Mouse (Mus musculus): ENCODE measurements at regions not wholly inside any gene's neighbourhood (a gene's known extent, or its start where the extent isn't known, plus 50 kb on each side); places are given as distances from the start of the nearest gene placed in this dataset.
"Not testable (repeated sequence)": the region's sequence is repeated elsewhere in the genome, so short reads cannot be mapped to it uniquely, and the experiment has no call there.

GRCm38 (mm10) chr3:155662280-155662679, 569.0 kb downstream of the Lrriq3 start:
- DNase-seq = no peak

- DNase-seq = no peak
Observed at GRCm38 (mm10) chr3:155672558-155672957, 579.3 kb downstream of the Lrriq3 start.

- no peak for DNase-seq
Observed at GRCm38 (mm10) chr3:155680200-155680599, 587.0 kb downstream of the Lrriq3 start.

- no peak for DNase-seq
Observed at GRCm38 (mm10) chr3:155682921-155683813, 589.9 kb downstream of the Lrriq3 start.

GRCm38 (mm10) chr3:155688358-155688757, 595.1 kb downstream of the Lrriq3 start:
- no peak for DNase-seq

GRCm38 (mm10) chr3:155723011-155723510, 629.8 kb downstream of the Lrriq3 start:
- DNase-seq = no peak

GRCm38 (mm10) chr3:155742421-155742820, 649.2 kb downstream of the Lrriq3 start:
- DNase-seq = no peak

- not testable (repeated sequence) for DNase-seq
Observed at GRCm38 (mm10) chr3:155746601-155747000, 653.4 kb downstream of the Lrriq3 start.

GRCm38 (mm10) chr3:155747511-155747910, 654.3 kb downstream of the Lrriq3 start:
- no peak for DNase-seq

- no peak for DNase-seq
Observed at GRCm38 (mm10) chr3:155757285-155757684, 664.1 kb downstream of the Lrriq3 start.

- DNase-seq = no peak
Observed at GRCm38 (mm10) chr3:155776019-155776418, 682.8 kb downstream of the Lrriq3 start.

- no peak for DNase-seq
Observed at GRCm38 (mm10) chr3:155777025-155777424, 683.8 kb downstream of the Lrriq3 start.

- DNase-seq = no peak
Observed at GRCm38 (mm10) chr3:155815693-155816092, 722.5 kb downstream of the Lrriq3 start.

- no peak for DNase-seq
Observed at GRCm38 (mm10) chr3:155824863-155825262, 731.6 kb downstream of the Lrriq3 start.

GRCm38 (mm10) chr3:155866286-155866685, 695.3 kb upstream of the Negr1 start:
- no peak for DNase-seq

- no peak for DNase-seq
Observed at GRCm38 (mm10) chr3:155875696-155876095, 685.9 kb upstream of the Negr1 start.

- no peak for DNase-seq
Observed at GRCm38 (mm10) chr3:155878401-155878800, 683.2 kb upstream of the Negr1 start.

GRCm38 (mm10) chr3:155880722-155881121, 680.9 kb upstream of the Negr1 start:
- no peak for DNase-seq

- DNase-seq = no peak
Observed at GRCm38 (mm10) chr3:155915981-155916380, 645.6 kb upstream of the Negr1 start.

GRCm38 (mm10) chr3:155942896-155943295, 618.7 kb upstream of the Negr1 start:
- DNase-seq = no peak

- DNase-seq = no peak
Observed at GRCm38 (mm10) chr3:155944042-155944735, 617.4 kb upstream of the Negr1 start.

- no peak for DNase-seq
Observed at GRCm38 (mm10) chr3:155945188-155945587, 616.4 kb upstream of the Negr1 start.

- DNase-seq = not testable (repeated sequence)
Observed at GRCm38 (mm10) chr3:155962496-155962895, 599.1 kb upstream of the Negr1 start.

GRCm38 (mm10) chr3:155979636-155980035, 582.0 kb upstream of the Negr1 start:
- DNase-seq = no peak
